Mouse (Mus musculus): ENCODE results near the gene Rasa3. TPM values are rescaled to one million over a fixed set of nuclear protein-coding genes. Genes with fewer than 3 reads are reported as not detected.
A peak's percentile ranks its signal among the peaks of the same experiment; 100 is the strongest.

The Rasa3 gene
- polyA plus RNA-seq, 1 experiment, result 10.8 TPM

DNA sequence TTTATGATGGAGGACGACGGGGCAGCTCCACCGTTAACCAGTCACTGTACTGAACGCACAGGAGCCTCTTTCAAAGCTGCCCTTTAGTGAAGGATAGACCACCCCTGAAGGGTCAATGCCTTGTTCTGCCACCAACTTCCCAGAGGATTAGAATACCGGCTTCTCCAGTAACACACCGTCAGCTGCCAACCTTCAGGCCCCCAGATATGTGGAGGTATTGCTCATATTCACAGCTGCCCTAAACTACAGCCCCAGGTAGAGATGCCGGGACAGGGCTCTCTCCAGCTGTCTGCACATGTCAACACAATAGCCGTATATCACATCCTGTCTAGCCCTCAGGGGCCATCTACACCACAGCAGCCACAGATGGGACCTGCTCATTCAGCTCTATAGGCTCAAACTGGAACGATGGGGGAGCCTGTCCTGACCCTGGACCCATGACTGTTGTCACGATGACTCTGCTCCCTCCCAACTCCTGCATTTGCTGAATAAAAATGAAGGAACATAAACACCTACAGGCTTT is 34.7 kb downstream of the Rasa3 start:
- TF ChIP-seq POLR2A (IDR thresholded peaks at IDR 0.05; ENCODE audit: low read depth, low read length), result no peak
- TF ChIP-seq CTCF (conservative IDR thresholded peaks at IDR 0.05; ENCODE audit: insufficient read depth, insufficient read length, low read depth, low read length), result no peak
- Histone ChIP-seq H3K36me3 (ENCODE audit: control insufficient read depth, insufficient read depth, low read length) (no peaks in the 10 kb centered on the region), H3K27me3 (replicated peaks; ENCODE audit: control insufficient read depth, insufficient read depth, low read length) (no peaks in the 10 kb centered on the region), H3K4me1 (ENCODE audit: control insufficient read depth, insufficient read depth, low read length) (no peaks in the 10 kb centered on the region), H3K27ac (ENCODE audit: insufficient read depth, low read depth, low read length) (no peak overlapping the region), H3K4me3 (ENCODE audit: insufficient read depth, low read depth, low read length) (no peak overlapping the region)
- no peak for DNase-seq
- 78% methylated on average over 10 of the region's 10 CpGs for WGBS

DNA sequence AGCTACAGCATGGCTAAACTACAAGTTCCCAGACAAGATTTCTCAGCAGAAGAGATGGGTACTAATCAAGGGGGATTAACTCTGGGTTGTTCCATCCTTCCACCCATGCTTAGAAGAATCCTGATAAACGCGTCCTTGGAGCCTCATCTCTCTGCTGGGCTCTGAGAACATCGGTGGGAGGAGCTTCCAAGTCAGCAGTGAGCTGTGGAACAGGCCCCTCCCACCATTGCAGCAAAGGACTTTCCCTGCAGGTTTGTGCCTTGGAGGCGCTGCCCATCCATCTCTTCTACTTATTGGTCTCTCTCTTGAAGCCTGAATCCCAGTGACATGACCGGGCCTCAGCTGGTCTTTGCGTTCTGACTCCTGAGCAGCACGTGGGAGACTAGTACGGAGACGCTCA is 36.2 kb downstream of the Rasa3 start:
- no peaks in the 10 kb centered on the region for H3K4me1 ChIP-seq (ENCODE audit: control insufficient read depth, insufficient read depth, low read length)
- H3K27me3 ChIP-seq (replicated peaks; ENCODE audit: control insufficient read depth, insufficient read depth, low read length), result no peaks in the 10 kb centered on the region
- DNase-seq, result peak; percentile 19
- H3K4me3 ChIP-seq (ENCODE audit: insufficient read depth, low read depth, low read length), result no peak overlapping the region
- no peaks in the 10 kb centered on the region for H3K36me3 ChIP-seq (ENCODE audit: control insufficient read depth, insufficient read depth, low read length)
- no peak overlapping the region for H3K27ac ChIP-seq (ENCODE audit: insufficient read depth, low read depth, low read length)
- WGBS, result 74% methylated on average over 9 of the region's 9 CpGs
- TF ChIP-seq CTCF (conservative IDR thresholded peaks at IDR 0.05; ENCODE audit: insufficient read depth, insufficient read length, low read depth, low read length), result no peak
- no peak for TF ChIP-seq POLR2A (IDR thresholded peaks at IDR 0.05; ENCODE audit: low read depth, low read length)

DNA sequence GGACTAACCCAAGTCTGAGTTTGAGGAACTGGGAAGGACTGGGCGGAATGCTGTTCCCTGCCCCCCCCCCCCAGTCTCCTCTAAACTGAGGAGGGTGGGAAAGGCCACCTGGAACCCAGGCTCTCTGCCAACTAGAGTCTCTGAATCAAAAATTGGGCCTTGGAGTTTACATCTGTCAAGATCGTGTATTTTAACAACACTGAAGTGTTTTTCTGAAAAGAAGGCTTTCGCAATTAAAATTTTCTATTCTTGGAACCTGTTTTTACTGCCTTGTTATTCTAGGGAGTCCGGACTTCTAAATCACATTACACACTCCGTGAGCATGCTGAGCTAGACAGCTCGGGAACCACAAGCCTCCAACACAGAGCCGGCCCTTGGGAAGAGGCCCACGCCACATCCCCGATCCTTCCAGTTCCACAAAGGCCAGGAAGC is 36.9 kb downstream of the Rasa3 start:
- peak; percentile 63 for DNase-seq
- no peaks in the 10 kb centered on the region for H3K4me1 ChIP-seq (ENCODE audit: control insufficient read depth, insufficient read depth, low read length)
- H3K4me3 ChIP-seq (ENCODE audit: insufficient read depth, low read depth, low read length), result no peak overlapping the region
- peak overlapping the region; percentile 54 for H3K27ac ChIP-seq (ENCODE audit: insufficient read depth, low read depth, low read length)
- H3K36me3 ChIP-seq (ENCODE audit: control insufficient read depth, insufficient read depth, low read length), result no peaks in the 10 kb centered on the region
- WGBS, result 46% methylated on average over 9 of the region's 9 CpGs
- no peaks in the 10 kb centered on the region for H3K27me3 ChIP-seq (replicated peaks; ENCODE audit: control insufficient read depth, insufficient read depth, low read length)
- TF ChIP-seq CTCF (conservative IDR thresholded peaks at IDR 0.05; ENCODE audit: insufficient read depth, insufficient read length, low read depth, low read length) (no peak), POLR2A (IDR thresholded peaks at IDR 0.05; ENCODE audit: low read depth, low read length) (no peak)

DNA sequence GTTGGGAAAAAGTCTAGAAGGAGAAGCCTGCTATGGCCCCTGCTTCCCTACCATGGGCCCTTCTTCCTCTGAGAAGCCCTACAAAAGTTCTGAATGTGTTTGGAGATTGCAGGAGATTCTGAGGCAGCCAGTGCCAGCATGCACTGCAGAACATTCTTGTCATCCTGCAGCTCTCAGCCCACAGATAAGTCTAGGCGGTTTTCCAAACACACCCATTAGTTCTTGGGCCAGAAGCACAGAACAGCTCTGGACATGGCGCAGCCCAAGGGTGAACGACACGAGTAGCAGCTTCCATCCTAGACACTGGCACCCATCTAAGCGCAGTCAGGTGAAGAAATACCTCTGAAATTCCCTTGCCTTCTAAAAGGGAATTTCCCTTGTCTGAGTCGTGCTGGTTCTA is 44.3 kb downstream of the Rasa3 start:
- TF ChIP-seq CTCF (conservative IDR thresholded peaks at IDR 0.05; ENCODE audit: insufficient read depth, insufficient read length, low read depth, low read length), result no peak
- no peak for TF ChIP-seq POLR2A (IDR thresholded peaks at IDR 0.05; ENCODE audit: low read depth, low read length)
- no peaks in the 10 kb centered on the region for H3K4me1 ChIP-seq (ENCODE audit: control insufficient read depth, insufficient read depth, low read length)
- H3K4me3 ChIP-seq (ENCODE audit: insufficient read depth, low read depth, low read length), result no peak overlapping the region
- H3K27ac ChIP-seq (ENCODE audit: insufficient read depth, low read depth, low read length), result no peak overlapping the region
- no peak for DNase-seq
- H3K36me3 ChIP-seq (ENCODE audit: control insufficient read depth, insufficient read depth, low read length), result no peaks in the 10 kb centered on the region
- WGBS, result 96% methylated on average over 6 of the region's 6 CpGs
- no peaks in the 10 kb centered on the region for H3K27me3 ChIP-seq (replicated peaks; ENCODE audit: control insufficient read depth, insufficient read depth, low read length)

DNA sequence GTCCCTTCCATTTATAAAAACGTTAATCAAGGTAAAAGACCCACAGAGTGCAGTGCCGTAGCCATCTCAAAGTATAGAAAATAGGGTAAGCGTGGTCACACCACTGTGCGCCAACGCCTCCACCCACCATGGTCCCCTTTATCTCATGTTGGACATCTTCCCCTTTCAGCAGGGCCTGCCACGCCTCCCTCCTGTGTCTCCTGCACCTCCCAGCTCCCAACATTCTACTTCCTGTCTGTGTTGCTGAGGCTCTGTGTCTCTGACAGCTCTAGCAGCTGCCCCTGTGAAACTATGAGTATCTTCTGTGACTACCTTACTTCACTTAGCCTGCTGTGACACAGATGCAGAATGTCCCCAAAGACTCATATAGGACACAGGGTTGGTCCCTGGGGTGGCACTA is 45.1 kb downstream of the Rasa3 start:
- 90% methylated on average over 6 of the region's 6 CpGs for WGBS
- Histone ChIP-seq H3K27ac (ENCODE audit: insufficient read depth, low read depth, low read length) (no peak overlapping the region), H3K36me3 (ENCODE audit: control insufficient read depth, insufficient read depth, low read length) (no peaks in the 10 kb centered on the region), H3K4me3 (ENCODE audit: insufficient read depth, low read depth, low read length) (no peak overlapping the region), H3K4me1 (ENCODE audit: control insufficient read depth, insufficient read depth, low read length) (no peaks in the 10 kb centered on the region), H3K27me3 (replicated peaks; ENCODE audit: control insufficient read depth, insufficient read depth, low read length) (no peaks in the 10 kb centered on the region)
- no peak for DNase-seq
- TF ChIP-seq POLR2A (IDR thresholded peaks at IDR 0.05; ENCODE audit: low read depth, low read length) (no peak), CTCF (conservative IDR thresholded peaks at IDR 0.05; ENCODE audit: insufficient read depth, insufficient read length, low read depth, low read length) (no peak)

DNA sequence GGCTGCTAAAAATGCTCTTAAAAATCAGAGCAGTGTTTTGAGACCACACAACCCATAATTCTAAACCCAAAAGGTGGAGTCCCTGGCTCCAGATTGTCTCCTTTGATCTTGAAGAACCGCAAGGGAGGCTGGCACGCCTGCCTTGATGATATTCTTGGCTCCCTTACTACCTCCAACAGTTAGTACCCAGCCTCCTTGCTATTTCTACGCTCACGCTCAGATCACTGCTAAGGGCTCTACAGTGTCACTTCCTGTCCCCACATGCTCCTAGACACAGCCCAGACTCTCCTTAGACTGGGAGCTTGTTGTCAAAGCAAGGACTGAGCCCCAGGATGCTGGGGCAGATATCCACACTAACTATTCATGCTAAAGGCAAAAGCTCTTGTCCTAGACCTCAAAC is 46.6 kb downstream of the Rasa3 start:
- no peak for TF ChIP-seq POLR2A (IDR thresholded peaks at IDR 0.05; ENCODE audit: low read depth, low read length)
- no peak for TF ChIP-seq CTCF (conservative IDR thresholded peaks at IDR 0.05; ENCODE audit: insufficient read depth, insufficient read length, low read depth, low read length)
- DNase-seq, result peak; percentile 17
- H3K4me3 ChIP-seq (ENCODE audit: insufficient read depth, low read depth, low read length), result no peak overlapping the region
- 75% methylated on average over 4 of the region's 4 CpGs for WGBS
- no peaks in the 10 kb centered on the region for H3K36me3 ChIP-seq (ENCODE audit: control insufficient read depth, insufficient read depth, low read length)
- no peaks in the 10 kb centered on the region for H3K27me3 ChIP-seq (replicated peaks; ENCODE audit: control insufficient read depth, insufficient read depth, low read length)
- H3K27ac ChIP-seq (ENCODE audit: insufficient read depth, low read depth, low read length), result no peak overlapping the region; the same call in 1 of the 2 replicates
- no peaks in the 10 kb centered on the region for H3K4me1 ChIP-seq (ENCODE audit: control insufficient read depth, insufficient read depth, low read length)

DNA sequence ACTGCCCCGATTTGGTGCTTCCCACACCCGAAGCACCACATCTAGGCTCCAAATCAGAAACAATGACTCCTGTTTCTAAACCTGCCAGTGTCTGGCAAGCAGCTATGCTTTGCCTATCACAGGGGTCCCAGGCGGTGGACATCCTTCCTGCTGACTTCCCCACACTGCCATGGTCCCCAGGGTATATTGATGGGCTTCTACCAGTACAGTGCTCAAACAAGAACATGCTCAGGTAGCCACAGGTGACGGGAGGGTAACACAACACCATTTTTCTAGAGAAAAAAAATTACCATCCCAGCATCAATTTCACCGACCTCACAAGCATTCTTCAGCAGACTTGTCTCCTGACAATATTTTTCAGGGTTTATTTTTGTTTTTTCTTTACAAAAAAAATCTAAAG is 47.2 kb downstream of the Rasa3 start:
- no peak for TF ChIP-seq POLR2A (IDR thresholded peaks at IDR 0.05; ENCODE audit: low read depth, low read length)
- TF ChIP-seq CTCF (conservative IDR thresholded peaks at IDR 0.05; ENCODE audit: insufficient read depth, insufficient read length, low read depth, low read length), result no peak
- no peak overlapping the region for H3K4me3 ChIP-seq (ENCODE audit: insufficient read depth, low read depth, low read length)
- DNase-seq, result no peak
- H3K27ac ChIP-seq (ENCODE audit: insufficient read depth, low read depth, low read length), result no peak overlapping the region
- no peaks in the 10 kb centered on the region for H3K36me3 ChIP-seq (ENCODE audit: control insufficient read depth, insufficient read depth, low read length)
- 85% methylated on average over 5 of the region's 5 CpGs for WGBS
- no peaks in the 10 kb centered on the region for H3K4me1 ChIP-seq (ENCODE audit: control insufficient read depth, insufficient read depth, low read length)
- no peaks in the 10 kb centered on the region for H3K27me3 ChIP-seq (replicated peaks; ENCODE audit: control insufficient read depth, insufficient read depth, low read length)

Measured in kidney, adult 2 months (tissue).